Mouse (Mus musculus) thymus, postnatal 0 days (tissue): ENCODE results near the gene Cdkn2b. TPM values are rescaled to one million over a fixed set of nuclear protein-coding genes. Genes with fewer than 3 reads are reported as not detected.

ENCODE experiments used
- DNase-seq: peaks from one replicate; pipeline ENCODE4 v3.0.0-alpha.2; 2015; ENCODE audit warnings: low spot score
- polyA plus RNA-seq: library from polyadenylated mRNA; unstranded; fragments of >200 nt; fragmentation: Nextera tagmentation; extraction: Ambion mirVana; gene quantifications from 2 replicates; pipeline ENCODE4 v1.2.1, GENCODE M21; 2015

Cdkn2b gene
- polyA plus RNA-seq, 1 experiment from 2014 or later: 3.5 TPM

GRCm38 (mm10) chr4:89293516-89293915 is 17.3 kb downstream of the Cdkn2b start:
- DNase-seq: no peak

- DNase-seq: no peak
Observed at GRCm38 (mm10) chr4:89289028-89289427, 21.8 kb downstream of the Cdkn2b start.

GRCm38 (mm10) chr4:89286566-89286965 is 24.3 kb downstream of the Cdkn2b start:
- DNase-seq: no peak

- no peak for DNase-seq
Observed at GRCm38 (mm10) chr4:89285688-89286087, 25.2 kb downstream of the Cdkn2b start.

- DNase-seq: no peak
Observed at GRCm38 (mm10) chr4:89282661-89283060, 28.2 kb downstream of the Cdkn2b start.

GRCm38 (mm10) chr4:89282036-89282566 is 28.7 kb downstream of the Cdkn2b start:
- no peak for DNase-seq

- DNase-seq: no peak
Observed at GRCm38 (mm10) chr4:89281236-89281635, 29.6 kb downstream of the Cdkn2b start.

GRCm38 (mm10) chr4:89279641-89280040 is 31.2 kb downstream of the Cdkn2b start:
- DNase-seq: no peak

- DNase-seq: no peak
Observed at GRCm38 (mm10) chr4:89277381-89277940, 33.4 kb downstream of the Cdkn2b start.

GRCm38 (mm10) chr4:89276669-89277219 is 34.1 kb downstream of the Cdkn2b start:
- no peak for DNase-seq

GRCm38 (mm10) chr4:89275811-89276584 is 34.8 kb downstream of the Cdkn2b start:
- no peak for DNase-seq

GRCm38 (mm10) chr4:89274829-89275548 is 35.9 kb downstream of the Cdkn2b start:
- DNase-seq: no peak

GRCm38 (mm10) chr4:89274006-89274405 is 36.8 kb downstream of the Cdkn2b start:
- no peak for DNase-seq

- no peak for DNase-seq
Observed at GRCm38 (mm10) chr4:89273585-89273984, 37.3 kb downstream of the Cdkn2b start.

- no peak for DNase-seq
Observed at GRCm38 (mm10) chr4:89272961-89273540, 37.8 kb downstream of the Cdkn2b start.

- DNase-seq: no peak
Observed at GRCm38 (mm10) chr4:89272101-89272718, 38.6 kb downstream of the Cdkn2b start.

GRCm38 (mm10) chr4:89257768-89258167 is 53.1 kb downstream of the Cdkn2b start:
- DNase-seq: no peak
